Mouse (Mus musculus) kidney, adult 2 months (tissue): ENCODE measurements around the gene Slc22a8.

ENCODE experiments used
- CTCF ChIP-seq: fragments of 200-500 bp; conservative IDR thresholded peaks from 2 replicates; pipeline ENCODE4 v1.5.1; 2011; ENCODE audit warnings: low read depth, mild to moderate bottlenecking, control low read depth, low read length, moderate library complexity, mixed read lengths; ENCODE audit not compliant: insufficient read depth, insufficient read length
- POLR2A ChIP-seq: fragments of 200-500 bp; IDR thresholded peaks from one replicate; pipeline ENCODE4 v1.6.1; 2011; ENCODE audit warnings: low read depth, low read length, control low read depth

DNA sequence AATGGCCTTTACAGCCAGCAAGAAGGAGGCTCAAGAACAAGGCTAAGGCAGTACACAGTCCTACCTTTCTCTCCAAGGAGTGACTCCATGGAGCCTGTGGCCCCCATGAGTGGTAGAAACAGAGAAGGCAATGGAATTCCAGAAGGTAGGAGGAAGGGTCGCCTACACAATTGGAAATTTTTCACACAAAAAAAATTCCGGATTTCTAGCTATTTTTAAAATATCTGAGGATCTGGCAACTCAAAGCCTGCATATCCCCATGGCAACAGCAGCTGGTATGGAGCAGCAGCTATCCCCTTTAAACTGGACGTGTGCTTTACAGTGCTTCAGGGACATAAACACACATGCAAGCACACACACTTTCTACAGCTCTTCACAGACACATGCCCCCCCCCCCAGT lies 4.7 kb upstream of the Slc22a8 start:
- TF ChIP-seq CTCF (no peak), POLR2A (no peak)
